Mouse (Mus musculus): ENCODE measurements around the gene Mrvi1.
A peak's percentile ranks its signal among the peaks of the same experiment; 100 is the strongest.

Gene Mrvi1

GRCm38 (mm10) chr7:110823995-110824953 is 158.0 kb downstream of the Mrvi1 start:
- no peak for DNase-seq (ENCODE audit: low spot score)

GRCm38 (mm10) chr7:110823593-110823992 is 158.7 kb downstream of the Mrvi1 start:
- no peak for DNase-seq (ENCODE audit: low spot score)

- DNase-seq (ENCODE audit: low spot score) = no peak
Observed at GRCm38 (mm10) chr7:110823076-110823475, 159.2 kb downstream of the Mrvi1 start.

- DNase-seq (ENCODE audit: low spot score) = no peak
Observed at GRCm38 (mm10) chr7:110822055-110822454, 160.2 kb downstream of the Mrvi1 start.

GRCm38 (mm10) chr7:110821653-110822052 is 160.6 kb downstream of the Mrvi1 start:
- DNase-seq (ENCODE audit: low spot score) = peak; percentile 59

GRCm38 (mm10) chr7:110821068-110821467 is 161.2 kb downstream of the Mrvi1 start:
- peak; percentile 29 for DNase-seq (ENCODE audit: low spot score)

GRCm38 (mm10) chr7:110818787-110819350 is 163.4 kb downstream of the Mrvi1 start:
- no peak for DNase-seq (ENCODE audit: low spot score)
